7 mouse cellular contexts compared by ENCODE assay signal in genomic region chr2:172862850-172863468, GRCm38 (mm10).
DNase-seq lines count a peak whose midpoint lies in the region; ATAC-seq lines count a peak whose summit lies in the region.

No protein-coding gene starts in this region.

- H3K4me1 ChIP-seq in embryonic facial prominence, embryonic 12.5 days, result peaks cover 33% of the 10 kb centered on the region
- H3K4me1 ChIP-seq in heart, embryonic 15.5 days (replicated peaks), result peaks cover 74% of the 10 kb centered on the region
- peaks cover 10% of the 10 kb centered on the region; the same call in 1 of the 2 replicates for H3K4me1 ChIP-seq in liver, embryonic 12.5 days

- peak overlapping the region; percentile 39 for H3K4me2 ChIP-seq in embryonic facial prominence, embryonic 12.5 days (replicated peaks)
- peak overlapping the region; percentile 58 for H3K4me2 ChIP-seq in heart, embryonic 15.5 days
- H3K4me2 ChIP-seq in liver, embryonic 12.5 days, result peak overlapping the region; percentile 26

- 38% methylated on average over 29 of the region's 29 CpGs for WGBS in embryonic facial prominence, embryonic 12.5 days
- WGBS in heart, embryonic 15.5 days, result 7% methylated on average over 29 of the region's 29 CpGs
- 15% methylated on average over 29 of the region's 29 CpGs for WGBS in liver, embryonic 12.5 days (ENCODE audit: insufficient replicate concordance)

- 0 out of 2 replicates have a peak, but pooled peaks cover 4% of the 10 kb centered on the region for H3K36me3 ChIP-seq in embryonic facial prominence, embryonic 12.5 days
- no peaks in the 10 kb centered on the region for H3K36me3 ChIP-seq in heart, embryonic 15.5 days
- no peaks in the 10 kb centered on the region for H3K36me3 ChIP-seq in liver, embryonic 12.5 days

- peak; percentile 47 for DNase-seq in adrenal gland, postnatal 14 days
- peak; percentile 78 for DNase-seq in kidney, postnatal 10 days
- peak; percentile 73 for DNase-seq in ovary, adult 18-20 months (ENCODE audit: low spot score)

- no peak overlapping the region for H3K9ac ChIP-seq in embryonic facial prominence, embryonic 12.5 days
- peak overlapping the region; percentile 30; the same call in 1 of the 2 replicates for H3K9ac ChIP-seq in heart, embryonic 15.5 days
- H3K9ac ChIP-seq in liver, embryonic 12.5 days, result no peak overlapping the region

- H3K9me3 ChIP-seq in embryonic facial prominence, embryonic 12.5 days, result 0 out of 2 replicates have a peak, but pooled peaks cover 4% of the 10 kb centered on the region
- H3K9me3 ChIP-seq in heart, embryonic 15.5 days (replicated peaks), result no peaks in the 10 kb centered on the region
- H3K9me3 ChIP-seq in liver, embryonic 12.5 days (replicated peaks), result no peaks in the 10 kb centered on the region

- H3K27me3 ChIP-seq in embryonic facial prominence, embryonic 12.5 days, result no peaks in the 10 kb centered on the region
- no peaks in the 10 kb centered on the region for H3K27me3 ChIP-seq in heart, embryonic 15.5 days
- H3K27me3 ChIP-seq in liver, embryonic 12.5 days (replicated peaks), result peaks cover 33% of the 10 kb centered on the region

- peak; percentile 62; the same call in 1 of the 2 replicates for ATAC-seq in embryonic facial prominence, embryonic 12.5 days (ENCODE audit: insufficient number of reproducible peaks, insufficient read depth, low FRiP score, low TSS enrichment)
- ATAC-seq in heart, embryonic 15.5 days (replicated peaks; ENCODE audit: insufficient number of reproducible peaks, insufficient read depth, low FRiP score, low read depth), result peak; percentile 84
- ATAC-seq in liver, embryonic 12.5 days, result no peak
- no peak for ATAC-seq in megakaryocyte, adult 5-6 weeks (ENCODE audit: poor library complexity, severe bottlenecking)

- H3K4me3 ChIP-seq in embryonic facial prominence, embryonic 12.5 days, result 0 out of 2 replicates have a peak overlapping the region, but pooled peaks have one; percentile 6
- peak overlapping the region; percentile 23 for H3K4me3 ChIP-seq in heart, embryonic 15.5 days
- no peak overlapping the region for H3K4me3 ChIP-seq in liver, embryonic 12.5 days

- H3K27ac ChIP-seq in embryonic facial prominence, embryonic 12.5 days, result no peak overlapping the region
- peak overlapping the region; percentile 94 for H3K27ac ChIP-seq in heart, embryonic 15.5 days
- no peak overlapping the region for H3K27ac ChIP-seq in liver, embryonic 12.5 days

Comparison
In these comparisons a context has a peak if more than half of its experiments do, and no peak if none do; other contexts are left out.
1. ATAC-seq: peak in embryonic facial prominence, embryonic 12.5 days (single experiment) and heart, embryonic 15.5 days (single experiment); none in liver, embryonic 12.5 days (single experiment) and megakaryocyte, adult 5-6 weeks (single experiment).
2. Peak in every context shown above with its lines, with median percentiles within 50 percentile points of each other: DNase-seq and H3K4me2 ChIP-seq.